Mouse (Mus musculus): Measurements from ENCODE around the gene Ash1l. TPM values are rescaled to one million over a fixed set of nuclear protein-coding genes. Genes with fewer than 3 reads are reported as not detected.

The Ash1l gene
- polyA plus RNA-seq, 1 experiment from 2014 or later = 19.1 TPM

GRCm38 (mm10) chr3:89125981-89126380 is 175.6 kb downstream of the Ash1l start:
- no peak overlapping the region for H3K9ac ChIP-seq (replicated peaks)
- 87% methylated on average over 3 of the region's 3 CpGs for WGBS
- H3K4me2 ChIP-seq = no peak overlapping the region
- no peaks in the 10 kb centered on the region for H3K9me3 ChIP-seq (replicated peaks)
- H3K36me3 ChIP-seq = no peaks in the 10 kb centered on the region
- H3K4me3 ChIP-seq (replicated peaks) = no peak overlapping the region
- H3K27ac ChIP-seq (replicated peaks) = no peak overlapping the region
- H3K27me3 ChIP-seq (replicated peaks) = no peaks in the 10 kb centered on the region
- no peaks in the 10 kb centered on the region for H3K4me1 ChIP-seq
- no peak for ATAC-seq (ENCODE audit: low FRiP score)

Other genes with a start within 250 kb of the Ash1l start
- 58.7 and 67.5 TPM in 2 replicates for gene Rit1, start 233.8 kb upstream of the Ash1l start, polyA plus RNA-seq (2015; fragmentation: Nextera tagmentation; extraction: Ambion mirVana)
- gene Syt11, start 175.5 kb upstream of the Ash1l start, polyA plus RNA-seq (2015; fragmentation: Nextera tagmentation; extraction: Ambion mirVana) = 207 and 237 TPM in 2 replicates
- 11.8 and 12.3 TPM in 2 replicates for gene Gon4l, start 115.4 kb upstream of the Ash1l start, polyA plus RNA-seq (2015; fragmentation: Nextera tagmentation; extraction: Ambion mirVana)
- gene Msto1, start 36.6 kb upstream of the Ash1l start, polyA plus RNA-seq (2015; fragmentation: Nextera tagmentation; extraction: Ambion mirVana) = 48.6 and 49.2 TPM in 2 replicates
- 144 TPM in 2 replicates for gene Dap3, start 559 bp downstream of the Ash1l start, polyA plus RNA-seq (2015; fragmentation: Nextera tagmentation; extraction: Ambion mirVana)
- 93.2 and 114 TPM in 2 replicates for gene Rusc1, start 142.7 kb downstream of the Ash1l start, polyA plus RNA-seq (2015; fragmentation: Nextera tagmentation; extraction: Ambion mirVana)
- not detected in 2 replicates for gene Gm43738, start 150.5 kb downstream of the Ash1l start, polyA plus RNA-seq (2015; fragmentation: Nextera tagmentation; extraction: Ambion mirVana)
- gene Fdps, start 151.3 kb downstream of the Ash1l start, polyA plus RNA-seq (2015; fragmentation: Nextera tagmentation; extraction: Ambion mirVana) = 437 and 499 TPM in 2 replicates
- gene Pklr, start 185.5 kb downstream of the Ash1l start, polyA plus RNA-seq (2015; fragmentation: Nextera tagmentation; extraction: Ambion mirVana) = 0.06 and 1.4 TPM in 2 replicates
- gene Hcn3, start 209.6 kb downstream of the Ash1l start, polyA plus RNA-seq (2015; fragmentation: Nextera tagmentation; extraction: Ambion mirVana) = 44.8 and 59.3 TPM in 2 replicates
- 20.2 and 22.5 TPM in 2 replicates for gene Clk2, start 214.2 kb downstream of the Ash1l start, polyA plus RNA-seq (2015; fragmentation: Nextera tagmentation; extraction: Ambion mirVana)
- 163 and 168 TPM in 2 replicates for gene Scamp3, start 226.9 kb downstream of the Ash1l start, polyA plus RNA-seq (2015; fragmentation: Nextera tagmentation; extraction: Ambion mirVana)
- 41.4 and 47.2 TPM in 2 replicates for gene Fam189b, start 232.5 kb downstream of the Ash1l start, polyA plus RNA-seq (2015; fragmentation: Nextera tagmentation; extraction: Ambion mirVana)

All from neural tube, embryonic 15.5 days (tissue).